Mouse (Mus musculus) liver, adult 2 months (tissue): Measurements from ENCODE around the gene Gm5065. TPM values are rescaled to one million over a fixed set of nuclear protein-coding genes. Genes with fewer than 3 reads are reported as not detected.

ENCODE experiments used
- DNase-seq: peaks from one replicate; pipeline ENCODE4 v3.0.0-alpha.2; 2011; ENCODE audit warnings: low read depth, low spot score; ENCODE audit errors: extremely low read depth
- H3K27ac ChIP-seq: fragments of 200-500 bp; replicated peaks from 2 replicates; pipeline ENCODE4 v1.5.1; 2012; ENCODE audit warnings: low read depth, mild to moderate bottlenecking, control low read depth, inconsistent platforms, low read length; ENCODE audit not compliant: insufficient read depth
- H3K27me3 ChIP-seq: fragments of 200-500 bp; 2 replicates; pipeline ENCODE4 v1.6.1; 2012; ENCODE audit warnings: mild to moderate bottlenecking, moderate library complexity, low read length, inconsistent platforms; ENCODE audit not compliant: control insufficient read depth, insufficient read depth
- H3K36me3 ChIP-seq: fragments of 200-500 bp; 2 replicates; pipeline ENCODE4 v1.6.1; 2012; ENCODE audit warnings: low read length, inconsistent platforms; ENCODE audit not compliant: control insufficient read depth, insufficient read depth
- H3K4me1 ChIP-seq: fragments of 200-500 bp; 2 replicates; pipeline ENCODE4 v1.6.1; 2011; ENCODE audit warnings: low read length; ENCODE audit not compliant: control insufficient read depth, insufficient read depth
- H3K4me3 ChIP-seq: fragments of 200-500 bp; 2 replicates; pipeline ENCODE4 v1.5.1; 2011; ENCODE audit warnings: low read depth, mild to moderate bottlenecking, control low read depth, low read length, moderate library complexity; ENCODE audit not compliant: insufficient read depth
- H3K79me2 ChIP-seq: fragments of 200-500 bp; 2 replicates; pipeline ENCODE4 v1.6.1; 2012; ENCODE audit warnings: inconsistent platforms, mild to moderate bottlenecking, low read length, moderate library complexity; ENCODE audit not compliant: control insufficient read depth, insufficient read depth
- H3K9ac ChIP-seq: fragments of 200-500 bp; 2 replicates; pipeline ENCODE4 v1.6.1; 2012; ENCODE audit warnings: low read depth, mild to moderate bottlenecking, control low read depth, inconsistent platforms, low read length
- CTCF ChIP-seq: fragments of 200-500 bp; IDR thresholded peaks from 2 replicates; pipeline ENCODE4 v1.5.1; 2011; ENCODE audit warnings: low read depth, low read length, control low read depth
- POLR2A ChIP-seq: fragments of 200-500 bp; IDR thresholded peaks from 2 replicates; pipeline ENCODE4 v1.6.1; 2011; ENCODE audit warnings: low read length, control low read depth; ENCODE audit not compliant: insufficient read depth; ENCODE audit errors: extremely low read depth
- WGBS: fragments of 180-500 bp; shearing (Covaris S2); methylation state at CpG from one replicate; pipeline ENCODE4 v1.1.7; 2018; 5-methylcytosine and 5-hydroxymethylcytosine counted together
- polyA plus RNA-seq: library from polyadenylated mRNA; depleted of rRNA; stranded (reverse); fragments of >200 nt; gene quantifications from 2 replicates; pipeline ENCODE4 v1.2.3, GENCODE M21; 2012; rRNA removed
- total RNA-seq: library from RNA; depleted of rRNA; stranded (reverse); fragments of >200 nt; gene quantifications from 2 replicates; pipeline ENCODE4 v1.2.3, GENCODE M21; 2014; rRNA removed

Gene Gm5065
- total RNA-seq, result not detected in 2 replicates
- not detected in 2 replicates for polyA plus RNA-seq

- Histone ChIP-seq H3K79me2 (no peaks in the 10 kb centered on the region), H3K36me3 (no peaks in the 10 kb centered on the region), H3K4me3 (no peak within 1 kb of the TSS), H3K9ac (no peak within 1 kb of the TSS), H3K27ac (no peak within 1 kb of the TSS), H3K27me3 (no peaks in the 10 kb centered on the region), H3K4me1 (no peaks in the 10 kb centered on the region)
- DNase-seq, result no peak
- 89% methylated on average over 1 of the region's 1 CpGs for WGBS
- TF ChIP-seq CTCF, result no peak
- TF ChIP-seq POLR2A, result no peak
Measured at GRCm38 (mm10) chr7:5350237-5350636, at the start of gene Gm5065. TSS of gene Gm5065 (plus strand) at chr7:5350537.

GRCm38 (mm10) chr7:5327511-5327910 lies 22.8 kb upstream of the Gm5065 start:
- H3K27ac ChIP-seq, result no peak overlapping the region
- DNase-seq, result no peak
- no peaks in the 10 kb centered on the region for H3K36me3 ChIP-seq
- WGBS, result 62% methylated on average over 1 of the region's 1 CpGs
- no peaks in the 10 kb centered on the region for H3K79me2 ChIP-seq
- H3K4me3 ChIP-seq, result no peak overlapping the region
- no peak for TF ChIP-seq POLR2A
- no peak for TF ChIP-seq CTCF
- no peaks in the 10 kb centered on the region for H3K27me3 ChIP-seq
- no peaks in the 10 kb centered on the region for H3K4me1 ChIP-seq
- H3K9ac ChIP-seq, result no peak overlapping the region

GRCm38 (mm10) chr7:5350935-5351334 lies 598 bp downstream of the Gm5065 start, which contains the start of gene Nlrp2:
TSS of gene Nlrp2 (minus strand) at chr7:5351035.
- no peak for DNase-seq
- 80% methylated on average over 4 of the region's 4 CpGs for WGBS
- Histone ChIP-seq H3K79me2 (no peaks in the 10 kb centered on the region), H3K27ac (no peak within 1 kb of the TSS), H3K27me3 (no peaks in the 10 kb centered on the region), H3K36me3 (no peaks in the 10 kb centered on the region), H3K9ac (no peak within 1 kb of the TSS), H3K4me3 (no peak within 1 kb of the TSS), H3K4me1 (no peaks in the 10 kb centered on the region)
- TF ChIP-seq CTCF (no peak), POLR2A (no peak)

GRCm38 (mm10) chr7:5363599-5363998 lies 13.3 kb downstream of the Gm5065 start:
- TF ChIP-seq POLR2A (no peak), CTCF (no peak)
- Histone ChIP-seq H3K9ac (no peak overlapping the region), H3K4me1 (no peaks in the 10 kb centered on the region), H3K27ac (no peak overlapping the region), H3K4me3 (no peak overlapping the region), H3K79me2 (no peaks in the 10 kb centered on the region), H3K27me3 (no peaks in the 10 kb centered on the region), H3K36me3 (no peaks in the 10 kb centered on the region)
- WGBS, result 92% methylated on average over 5 of the region's 5 CpGs
- DNase-seq, result no peak

- TF ChIP-seq POLR2A, result no peak
- TF ChIP-seq CTCF, result no peak
- 59% methylated on average over 2 of the region's 2 CpGs for WGBS
- Histone ChIP-seq H3K36me3 (no peaks in the 10 kb centered on the region), H3K9ac (no peak overlapping the region), H3K79me2 (no peaks in the 10 kb centered on the region), H3K27ac (no peak overlapping the region), H3K27me3 (no peaks in the 10 kb centered on the region), H3K4me3 (no peak overlapping the region), H3K4me1 (no peaks in the 10 kb centered on the region)
- no peak for DNase-seq
Measured at GRCm38 (mm10) chr7:5366724-5367123, 16.4 kb downstream of the Gm5065 start.

- Histone ChIP-seq H3K4me1 (no peaks in the 10 kb centered on the region), H3K27ac (no peak overlapping the region), H3K27me3 (no peaks in the 10 kb centered on the region), H3K9ac (no peak overlapping the region), H3K4me3 (no peak overlapping the region), H3K79me2 (no peaks in the 10 kb centered on the region), H3K36me3 (no peaks in the 10 kb centered on the region)
- TF ChIP-seq CTCF (no peak), POLR2A (no peak)
- DNase-seq, result no peak
- WGBS, result 19% methylated on average over 2 of the region's 2 CpGs
Measured at GRCm38 (mm10) chr7:5406201-5406600, 55.9 kb downstream of the Gm5065 start.

Other genes starting within 250 kb of the Gm5065 start
- not detected in 2 replicates for gene Rfpl4, start 233.6 kb upstream of the Gm5065 start, total RNA-seq
- not detected in 2 replicates for gene Rfpl4, start 233.6 kb upstream of the Gm5065 start, polyA plus RNA-seq
- 1.7 and 2.7 TPM in 2 replicates for gene Rasl2-9, start 224.6 kb upstream of the Gm5065 start, total RNA-seq
- gene Rasl2-9, start 224.6 kb upstream of the Gm5065 start, polyA plus RNA-seq, result 0.45 TPM in 2 replicates
- not detected in 2 replicates for gene Vmn1r55, start 200.9 kb upstream of the Gm5065 start, total RNA-seq
- gene Vmn1r55, start 200.9 kb upstream of the Gm5065 start, polyA plus RNA-seq, result not detected in 2 replicates
- gene Vmn1r56, start 153.8 kb upstream of the Gm5065 start, total RNA-seq, result not detected in 2 replicates
- not detected in 2 replicates for gene Vmn1r56, start 153.8 kb upstream of the Gm5065 start, polyA plus RNA-seq
- not detected in 2 replicates for gene Vmn1r57, start 132.0 kb upstream of the Gm5065 start, total RNA-seq
- gene Vmn1r57, start 132.0 kb upstream of the Gm5065 start, polyA plus RNA-seq, result not detected in 2 replicates
- gene Nlrp2, start 498 bp downstream of the Gm5065 start, total RNA-seq, result not detected in 2 replicates
- gene Nlrp2, start 498 bp downstream of the Gm5065 start, polyA plus RNA-seq, result not detected in 2 replicates
- gene Vmn1r58, start 62.9 kb downstream of the Gm5065 start, total RNA-seq, result not detected in 2 replicates
- gene Vmn1r58, start 62.9 kb downstream of the Gm5065 start, polyA plus RNA-seq, result not detected in 2 replicates
- gene Vmn1r59, start 106.2 kb downstream of the Gm5065 start, total RNA-seq, result not detected in 2 replicates
- gene Vmn1r59, start 106.2 kb downstream of the Gm5065 start, polyA plus RNA-seq, result not detected in 2 replicates
- gene Vmn2r28, start 143.4 kb downstream of the Gm5065 start, total RNA-seq, result not detected in 2 replicates
- gene Vmn2r28, start 143.4 kb downstream of the Gm5065 start, polyA plus RNA-seq, result not detected in 2 replicates
- gene Vmn1r60, start 196.8 kb downstream of the Gm5065 start, total RNA-seq, result not detected in 2 replicates
- gene Vmn1r60, start 196.8 kb downstream of the Gm5065 start, polyA plus RNA-seq, result not detected in 2 replicates